Mouse (Mus musculus): Measurements from ENCODE around the gene Sstr5. TPM values are rescaled to one million over a fixed set of nuclear protein-coding genes. Genes with fewer than 3 reads are reported as not detected.

Gene Sstr5
- total RNA-seq (2015) (not detected in 2 replicates), total RNA-seq (2017) (not detected in 2 replicates)

DNA sequence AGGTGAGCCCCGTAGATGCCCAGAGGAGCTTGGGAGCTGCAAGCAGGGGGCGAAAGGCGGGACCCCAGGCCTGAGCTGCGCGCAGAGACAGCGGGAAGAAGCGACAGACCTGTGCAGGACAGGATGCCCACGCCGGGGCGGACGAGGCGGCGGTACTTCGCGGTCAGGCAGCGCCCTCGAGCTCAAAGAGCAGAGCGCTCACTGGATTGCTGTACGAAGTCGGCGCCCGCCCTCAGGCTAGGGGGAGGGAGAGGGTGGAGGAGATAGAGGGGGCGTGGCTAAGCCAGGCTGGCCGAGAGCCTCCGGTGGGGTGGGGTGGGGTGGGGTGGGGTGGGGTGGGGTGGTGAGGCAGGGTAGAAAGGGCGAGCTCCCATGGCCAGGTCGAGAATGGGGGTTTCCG is at the start of gene Sstr5:
TSS of gene Sstr5 (minus strand) at position 276 of the 400 bp plus-strand sequence.
- ATAC-seq (replicated peaks; ENCODE audit: poor library complexity) = no peak

DNA sequence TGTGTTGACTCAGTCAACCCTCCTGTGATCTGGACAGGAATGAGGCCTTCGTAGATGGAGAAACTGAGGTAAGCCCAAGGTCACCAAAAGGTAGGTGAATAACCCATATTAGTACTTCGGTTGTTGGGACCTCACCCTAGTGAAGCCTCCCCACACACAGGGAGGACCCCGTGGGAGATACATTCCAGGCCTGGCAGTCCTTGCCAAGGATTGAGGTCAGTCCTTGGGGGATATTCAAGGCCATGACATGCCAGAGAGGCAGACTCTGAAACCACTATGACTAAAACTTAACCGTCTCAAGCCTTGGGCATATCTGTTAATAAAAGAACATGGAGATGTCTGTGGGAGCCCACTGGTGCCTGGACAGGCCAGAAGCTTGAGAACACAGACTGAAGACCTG is 44.7 kb upstream of the Sstr5 start:
- no peak for ATAC-seq (replicated peaks; ENCODE audit: poor library complexity)

- no peak for ATAC-seq (replicated peaks; ENCODE audit: poor library complexity)
These were observed 43.6 kb upstream of the Sstr5 start for GRCm38 (mm10) chr17:25540731-25541130.

DNA sequence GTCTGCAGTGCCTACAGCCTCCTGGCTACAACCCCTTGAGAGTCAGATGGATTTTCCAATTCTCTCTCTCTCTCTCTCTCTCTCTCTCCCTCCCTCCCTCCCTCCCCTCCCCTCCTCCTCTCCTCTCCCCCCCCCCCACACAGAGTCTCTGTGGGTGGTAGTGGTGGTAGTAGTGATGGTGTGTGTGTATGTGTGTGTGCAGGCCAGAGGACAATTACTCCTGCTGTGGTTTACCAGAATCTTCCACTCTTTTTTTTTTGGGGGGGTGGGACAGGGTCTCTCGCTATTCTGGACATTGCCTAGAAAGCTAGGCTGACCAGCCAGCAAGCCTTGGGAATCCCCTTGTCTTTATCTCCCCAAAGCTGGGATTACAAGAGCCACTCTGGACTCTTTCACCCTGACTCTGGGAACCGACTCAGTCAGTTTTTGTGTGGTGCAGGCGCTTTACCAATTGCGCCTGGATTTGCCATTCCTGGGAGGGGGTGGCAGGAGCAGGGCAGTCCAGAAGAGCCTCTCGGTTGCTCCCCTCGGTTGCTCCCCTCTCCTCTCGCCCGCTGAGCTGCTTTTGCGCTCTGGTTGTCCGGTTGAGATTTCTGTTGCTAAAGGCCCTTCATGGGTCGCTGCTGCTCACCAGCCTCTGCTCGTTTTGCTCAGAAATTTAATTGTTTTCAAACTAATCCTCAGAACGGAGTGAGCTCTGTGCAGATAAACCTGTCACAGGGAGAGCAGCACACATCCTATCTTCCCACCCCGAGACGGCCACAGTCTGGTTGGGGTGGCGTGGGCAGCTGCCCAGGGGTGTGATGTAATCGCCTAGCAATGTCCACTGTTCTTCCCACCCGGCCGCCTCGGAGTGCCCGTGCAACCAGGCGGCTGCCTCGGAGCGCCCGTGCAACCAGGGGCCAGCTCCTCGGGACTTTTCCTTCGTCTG is 42.1 kb upstream of the Sstr5 start:
- ATAC-seq (replicated peaks; ENCODE audit: poor library complexity) = no peak

DNA sequence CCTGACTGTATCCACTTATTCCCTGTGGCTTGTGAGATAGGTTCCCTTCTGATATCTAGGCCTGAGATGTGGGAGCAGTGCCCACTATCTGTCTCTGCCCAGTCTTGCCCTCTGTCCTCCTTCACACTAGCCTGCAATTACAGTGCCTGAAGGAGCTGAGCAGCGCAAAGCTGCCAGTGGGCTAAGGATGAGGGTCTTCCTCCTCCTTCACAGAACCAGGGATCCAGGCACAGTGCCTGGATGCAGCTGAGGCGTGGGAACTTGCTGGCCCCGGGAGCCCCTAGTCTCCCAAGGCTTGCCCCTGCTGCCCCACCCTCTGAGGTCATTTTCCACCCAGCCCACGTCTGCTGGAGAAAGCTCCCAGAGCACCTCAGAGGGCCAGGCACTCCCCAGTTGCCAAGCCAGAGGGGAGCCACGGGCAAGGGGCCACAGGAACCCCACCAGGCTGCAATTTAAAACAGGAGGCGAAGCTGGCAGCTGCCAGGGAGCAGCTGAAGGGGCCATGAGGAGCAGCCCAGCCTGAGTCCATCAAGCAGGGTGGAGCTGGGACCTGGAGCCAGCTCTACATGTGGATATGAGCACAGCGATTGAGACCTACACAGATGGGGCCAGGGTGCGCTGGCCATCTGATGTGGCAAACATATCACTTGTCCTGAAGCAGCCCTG is 33.4 kb upstream of the Sstr5 start:
- ATAC-seq (replicated peaks; ENCODE audit: poor library complexity) = no peak

- no peak for ATAC-seq (replicated peaks; ENCODE audit: poor library complexity)
These were observed 25.0 kb upstream of the Sstr5 start for GRCm38 (mm10) chr17:25522080-25522479.

GRCm38 (mm10) chr17:25520492-25520891 is 23.4 kb upstream of the Sstr5 start:
- ATAC-seq (replicated peaks; ENCODE audit: poor library complexity) = no peak

DNA sequence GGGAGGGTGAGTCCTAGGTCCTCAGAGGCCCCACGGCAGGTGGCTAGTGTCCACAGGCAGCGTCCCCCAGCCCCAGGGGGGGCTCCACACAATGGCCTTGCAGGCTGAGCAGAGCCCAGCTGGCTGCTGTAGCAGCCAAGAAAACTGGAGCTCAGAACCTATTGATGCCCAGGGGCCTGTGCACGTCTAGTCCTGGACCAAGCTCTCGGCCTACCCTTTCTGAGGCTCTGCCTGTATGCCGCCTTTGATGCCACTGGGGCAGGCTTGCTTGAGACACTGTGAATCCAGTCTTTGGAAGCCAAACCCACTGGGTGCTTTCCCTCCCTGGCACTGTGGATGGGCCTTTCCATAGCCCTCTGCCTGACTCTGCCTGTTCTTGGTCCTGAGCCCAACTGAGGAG is 22.4 kb upstream of the Sstr5 start:
- ATAC-seq (replicated peaks; ENCODE audit: poor library complexity) = no peak

DNA sequence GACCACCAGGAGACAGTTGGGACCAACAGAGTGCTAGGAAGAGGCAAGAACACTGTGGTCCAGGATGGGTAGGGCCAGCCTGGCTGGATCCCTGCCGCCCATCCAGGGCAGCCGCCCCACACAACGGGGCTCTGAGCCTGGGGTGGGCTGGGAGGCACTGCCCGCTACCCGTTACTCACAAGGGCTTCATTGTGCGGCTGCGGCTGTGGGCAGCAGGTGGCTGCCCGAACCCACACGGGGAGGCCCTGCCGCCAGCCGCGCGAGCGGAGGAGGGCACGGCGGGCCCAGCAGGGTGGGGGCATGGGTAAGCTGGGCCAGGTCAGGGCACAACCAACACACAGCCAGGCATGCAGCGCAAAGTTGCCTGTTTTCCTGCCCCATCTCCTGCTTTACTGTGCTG is 21.1 kb upstream of the Sstr5 start:
- ATAC-seq (replicated peaks; ENCODE audit: poor library complexity) = no peak

DNA sequence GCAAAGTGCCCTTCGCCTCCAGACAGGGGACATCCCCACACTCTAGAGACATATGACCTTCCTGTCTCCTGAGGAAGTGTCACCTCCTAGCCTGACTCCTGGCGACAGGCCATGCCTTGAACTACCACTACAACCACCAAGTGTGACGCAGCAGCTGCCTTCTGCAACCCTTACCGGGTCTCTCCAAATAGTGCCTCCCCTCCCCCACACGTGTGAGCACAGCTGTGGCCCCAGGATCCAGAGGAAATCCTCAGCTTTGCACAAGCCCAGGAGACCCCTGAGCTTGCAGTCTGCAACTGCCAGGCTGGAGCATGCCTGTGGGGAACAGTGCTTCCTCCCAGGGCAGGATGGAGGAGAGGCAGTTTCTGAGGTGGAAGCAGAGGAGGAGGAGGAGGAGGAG is 19.2 kb upstream of the Sstr5 start:
- no peak for ATAC-seq (replicated peaks; ENCODE audit: poor library complexity)

GRCm38 (mm10) chr17:25514055-25514454 is 17.0 kb upstream of the Sstr5 start:
- ATAC-seq (replicated peaks; ENCODE audit: poor library complexity) = no peak

- no peak for ATAC-seq (replicated peaks; ENCODE audit: poor library complexity)
These were observed 14.8 kb upstream of the Sstr5 start for GRCm38 (mm10) chr17:25511876-25512275.

DNA sequence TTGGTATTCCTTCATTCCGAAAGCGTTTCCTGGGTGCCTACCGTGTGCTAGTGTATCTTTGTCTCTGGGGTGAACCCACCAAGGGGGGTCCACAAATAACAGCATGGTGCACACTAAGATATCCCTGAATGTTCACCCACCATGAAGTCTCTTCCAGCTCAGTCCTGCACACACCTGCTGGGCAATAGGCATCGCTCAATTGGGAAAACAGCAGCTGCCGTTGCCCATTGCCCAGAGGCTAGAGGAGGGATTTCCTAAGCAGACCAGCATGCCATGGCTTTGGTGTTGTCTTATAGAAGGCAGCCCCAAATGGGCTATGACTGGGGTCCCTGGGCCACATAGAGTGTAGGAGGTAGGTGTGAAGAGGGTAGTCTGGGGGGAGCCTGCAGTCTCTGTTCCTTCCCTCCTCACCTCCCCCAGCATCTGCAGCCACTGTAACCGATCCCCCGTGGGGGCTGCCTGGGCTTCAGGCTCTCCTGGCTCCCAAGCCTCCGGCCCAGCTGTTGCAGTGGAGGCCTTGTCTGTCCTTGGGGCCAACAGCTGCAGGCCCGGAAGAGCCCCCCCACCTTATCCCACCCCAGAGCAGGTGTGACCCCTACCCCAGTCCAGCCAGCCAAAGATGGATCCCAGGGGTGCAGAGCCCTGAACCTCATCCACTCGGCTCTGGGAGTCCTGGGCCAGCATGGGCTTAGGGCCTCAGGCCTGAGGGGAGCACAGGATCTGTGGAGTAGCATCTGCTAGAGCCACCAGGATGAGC is 13.2 kb upstream of the Sstr5 start:
- no peak for ATAC-seq (replicated peaks; ENCODE audit: poor library complexity)

- no peak for ATAC-seq (replicated peaks; ENCODE audit: poor library complexity)
These were observed 11.9 kb upstream of the Sstr5 start for GRCm38 (mm10) chr17:25508860-25509577.

GRCm38 (mm10) chr17:25507799-25508198 is 10.7 kb upstream of the Sstr5 start:
- peak; percentile 55 for ATAC-seq (replicated peaks; ENCODE audit: poor library complexity)

DNA sequence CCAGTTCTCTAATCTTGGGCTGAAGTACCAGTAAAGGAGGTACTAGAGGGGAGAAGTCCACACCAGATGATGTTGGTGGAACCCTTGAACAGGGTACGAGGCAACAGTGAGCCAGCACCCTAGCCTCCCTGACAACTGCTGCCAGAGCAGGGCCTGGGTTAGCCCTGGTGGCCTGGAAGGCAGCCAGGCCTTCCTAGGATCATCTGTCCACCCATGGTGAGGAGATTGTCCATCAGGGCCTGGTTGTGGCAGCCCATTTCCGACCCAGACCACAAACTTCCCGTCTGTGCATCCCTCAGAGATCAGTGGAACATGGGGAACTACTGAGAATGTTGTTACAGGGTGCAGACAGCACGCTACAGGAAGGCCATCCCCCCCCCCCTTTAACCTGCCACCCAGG is 5.5 kb upstream of the Sstr5 start:
- ATAC-seq (replicated peaks; ENCODE audit: poor library complexity) = no peak

DNA sequence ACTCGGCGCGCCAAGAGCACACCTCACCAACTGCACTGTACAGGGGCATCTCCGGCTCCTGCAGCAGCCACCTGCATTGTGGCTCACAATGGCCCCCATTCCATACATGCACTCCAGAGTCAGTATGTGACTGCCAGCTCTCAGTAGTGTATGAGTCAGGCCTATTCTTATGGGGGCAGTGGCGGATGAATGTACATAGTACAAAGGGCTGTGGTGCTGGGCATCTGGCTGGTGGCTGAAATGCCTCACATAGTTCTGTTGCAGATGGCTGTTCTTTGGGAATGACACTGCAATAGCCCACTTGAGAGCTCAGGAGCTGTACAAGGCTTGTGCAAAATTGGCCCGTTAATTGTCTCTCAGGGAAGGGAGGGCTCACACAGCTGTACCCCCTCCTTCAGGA is 15.0 kb downstream of the Sstr5 start:
- no peak for ATAC-seq (replicated peaks; ENCODE audit: poor library complexity)

- ATAC-seq (replicated peaks; ENCODE audit: poor library complexity) = no peak
These were observed 16.3 kb downstream of the Sstr5 start for GRCm38 (mm10) chr17:25480820-25481219.

DNA sequence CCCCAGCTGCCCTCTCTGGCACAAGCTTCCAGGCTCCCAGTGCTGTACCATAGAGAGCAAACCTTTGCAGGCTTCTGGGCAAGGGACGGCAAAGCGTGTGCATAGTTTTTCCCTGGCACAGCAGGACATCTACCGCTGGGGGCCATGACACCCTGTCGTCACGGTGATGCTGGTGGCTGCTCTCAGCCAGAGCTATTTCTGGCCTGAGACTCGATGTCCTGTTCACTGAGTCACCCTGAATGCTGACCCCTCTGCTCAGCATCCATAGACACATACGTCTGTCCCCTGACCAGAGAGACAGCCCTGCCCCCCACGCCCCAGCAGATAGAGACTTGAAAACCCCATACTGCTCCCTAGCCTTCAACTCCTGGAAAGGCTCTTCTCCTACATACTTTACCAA is 16.9 kb downstream of the Sstr5 start:
- ATAC-seq (replicated peaks; ENCODE audit: poor library complexity) = no peak

DNA sequence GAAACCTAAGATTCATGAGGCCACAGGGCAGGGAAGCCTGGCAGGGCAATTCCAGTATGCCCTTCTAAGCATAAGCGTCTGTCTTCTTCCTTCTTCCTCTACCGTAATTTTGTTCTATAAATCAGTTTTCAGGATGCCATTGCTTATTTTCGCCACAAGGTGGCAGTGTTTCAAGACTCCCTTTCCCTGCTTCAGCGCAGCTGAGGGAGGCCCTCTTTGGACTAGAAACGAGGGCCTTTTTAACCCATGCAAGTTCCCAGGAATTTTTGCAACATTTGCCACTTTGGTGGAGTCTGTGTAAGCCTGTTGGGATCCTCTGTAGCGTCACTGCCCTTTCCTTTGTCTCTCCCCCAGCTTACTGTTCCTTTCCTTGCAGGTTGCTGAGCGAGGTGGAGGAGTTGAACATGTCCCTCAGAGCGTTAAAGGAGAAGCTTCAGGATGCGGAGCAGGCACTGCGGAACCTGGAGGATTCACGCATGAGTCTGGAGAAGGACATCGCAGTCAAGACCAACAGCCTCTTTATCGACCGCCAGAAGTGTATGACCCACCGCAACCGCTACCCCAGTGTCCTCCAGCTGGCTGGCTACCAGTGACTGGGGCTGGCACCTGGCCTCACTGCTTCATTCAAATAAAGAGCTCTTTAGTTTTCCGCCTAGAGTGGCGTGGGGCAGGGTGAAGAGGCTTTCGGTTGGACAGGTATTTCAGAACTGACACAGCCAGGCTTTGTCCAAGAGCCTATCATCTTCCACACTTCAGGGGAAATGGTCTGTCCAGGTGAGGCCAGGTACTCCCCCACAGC is 20.9 kb downstream of the Sstr5 start:
- ATAC-seq (replicated peaks; ENCODE audit: poor library complexity) = peak; percentile 61
